14 mouse cellular contexts compared by ENCODE assay signal in the genomic region with DNA sequence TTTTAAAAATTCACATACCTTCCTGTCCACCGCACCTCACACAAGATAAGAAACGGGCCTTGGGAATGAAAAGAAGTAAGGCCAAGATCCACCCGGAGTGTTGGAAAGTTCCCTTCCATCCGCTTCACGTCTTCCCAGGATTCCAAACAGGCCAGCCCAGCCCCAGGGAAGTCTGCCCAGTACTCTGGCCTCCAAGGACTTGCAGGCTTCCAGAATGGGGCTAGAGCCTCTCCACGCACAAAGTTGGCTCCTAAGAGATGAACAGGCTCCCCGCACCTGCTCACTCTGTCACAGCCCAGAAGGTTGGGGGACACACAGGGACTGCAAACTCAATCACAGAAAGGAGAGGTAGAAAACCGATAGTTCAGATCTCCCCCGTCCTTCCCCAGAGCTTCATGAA.
"Had no signal": no experiment of that assay in that cellular context is flagged by ENCODE, and none has a peak within 500 bp of the region (broad histone marks: within the 10 kb centered on the region; RNA-seq: fewer than 3 reads in every experiment).

No protein-coding gene starts in this region.

- H3K27me3 ChIP-seq: kidney, embryonic 15.5 days; limb, embryonic 15.5 days; liver, embryonic 12.5 days; midbrain, embryonic 15.5 days; neural tube, embryonic 13.5 days; stomach, embryonic 15.5 days had no signal

- H3K4me1 ChIP-seq: midbrain, embryonic 15.5 days had no signal

- H3K9ac ChIP-seq: kidney, embryonic 15.5 days; limb, embryonic 15.5 days; liver, embryonic 12.5 days; lung, embryonic 14.5 days; midbrain, embryonic 15.5 days; neural tube, embryonic 13.5 days; stomach, embryonic 15.5 days had no signal

- H3K36me3 ChIP-seq: kidney, embryonic 15.5 days; limb, embryonic 15.5 days; liver, embryonic 12.5 days; midbrain, embryonic 15.5 days; neural tube, embryonic 13.5 days; stomach, embryonic 15.5 days had no signal

- H3K9me3 ChIP-seq: limb, embryonic 15.5 days; liver, embryonic 12.5 days; midbrain, embryonic 15.5 days; neural tube, embryonic 13.5 days; stomach, embryonic 15.5 days had no signal

- ATAC-seq: liver, embryonic 12.5 days; midbrain, embryonic 15.5 days had no signal

- H3K27ac ChIP-seq: kidney, embryonic 15.5 days; left cerebral cortex, adult 2 months; limb, embryonic 15.5 days; liver, embryonic 12.5 days; macrophage; midbrain, embryonic 15.5 days; neural tube, embryonic 13.5 days; stomach, embryonic 15.5 days had no signal

- H3K4me3 ChIP-seq: kidney, embryonic 15.5 days; left cerebral cortex, adult 2 months; limb, embryonic 15.5 days; liver, embryonic 12.5 days; megakaryocyte, embryonic 14.5 days; midbrain, embryonic 15.5 days; neural tube, embryonic 13.5 days; stomach, embryonic 15.5 days had no signal

- DNase-seq: kidney, postnatal 25 days; lung, embryonic 14.5 days; lung, postnatal 10 days; retina, postnatal 1 day; thymus, postnatal 36 days had no signal
